ENCODE assay signal across 28 mouse cellular contexts in the genomic region with DNA sequence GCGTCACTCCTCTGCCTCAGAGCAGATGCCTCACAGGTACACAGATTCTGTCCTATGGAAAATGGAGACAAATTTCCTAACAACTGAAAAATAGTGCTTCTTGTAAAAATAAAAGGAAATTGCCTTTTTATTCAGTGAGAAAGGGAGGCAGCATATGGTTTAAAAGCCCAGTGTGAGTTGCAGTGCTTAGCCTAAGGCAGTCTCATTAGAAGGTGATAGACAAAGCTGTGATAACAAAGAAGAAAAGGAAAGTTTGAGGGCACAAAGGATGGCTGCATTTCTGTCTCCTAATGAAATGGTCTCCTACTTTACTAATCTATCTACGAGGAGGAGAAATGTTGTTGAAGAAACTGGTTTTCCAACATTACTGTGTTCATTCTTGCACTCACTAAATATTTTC. TPM values are rescaled to one million over a fixed set of nuclear protein-coding genes. Genes with fewer than 3 reads are reported as not detected.
DNase-seq lines count a peak whose midpoint lies in the region; ATAC-seq and TF ChIP-seq lines count a peak whose summit lies in the region.
"Had no signal": no experiment of that assay in that cellular context is flagged by ENCODE, and none has a peak within 500 bp of the region (broad histone marks: within the 10 kb centered on the region; RNA-seq: fewer than 3 reads in every experiment).

No protein-coding gene starts in this region.

- no peak overlapping the region for H3K4me2 ChIP-seq in forebrain, embryonic 13.5 days
- H3K4me2 ChIP-seq in forebrain, postnatal 0 days (ENCODE audit: low read depth) = no peak overlapping the region
- no peak overlapping the region for H3K4me2 ChIP-seq in forebrain, embryonic 15.5 days (replicated peaks)
- H3K4me2 ChIP-seq in forebrain, embryonic 11.5 days (ENCODE audit: low read depth, low read length, severe bottlenecking) = no peak overlapping the region
- H3K4me2 ChIP-seq: embryonic facial prominence, embryonic 13.5 days; embryonic facial prominence, embryonic 15.5 days had no signal

- H3K9me3 ChIP-seq in forebrain, embryonic 13.5 days (replicated peaks) = no peaks in the 10 kb centered on the region
- H3K9me3 ChIP-seq in forebrain, postnatal 0 days (ENCODE audit: low read length) = no peaks in the 10 kb centered on the region
- no peaks in the 10 kb centered on the region for H3K9me3 ChIP-seq in forebrain, embryonic 15.5 days
- no peaks in the 10 kb centered on the region for H3K9me3 ChIP-seq in forebrain, embryonic 11.5 days (ENCODE audit: control insufficient read depth, low read length)
- H3K9me3 ChIP-seq: embryonic facial prominence, embryonic 13.5 days; embryonic facial prominence, embryonic 15.5 days; G1E had no signal

- TF ChIP-seq POLR2A in brain, embryonic 14.5 days (IDR thresholded peaks at IDR 0.05; ENCODE audit: borderline replicate concordance, extremely low read depth, insufficient read depth, insufficient read length, poor library complexity, severe bottlenecking) = no peak

- no peaks in the 10 kb centered on the region for H3K27me3 ChIP-seq in forebrain, embryonic 13.5 days
- H3K27me3 ChIP-seq in forebrain, postnatal 0 days (ENCODE audit: insufficient read depth, low read length) = no peaks in the 10 kb centered on the region
- no peaks in the 10 kb centered on the region for H3K27me3 ChIP-seq in forebrain, embryonic 15.5 days
- no peaks in the 10 kb centered on the region for H3K27me3 ChIP-seq in forebrain, embryonic 11.5 days (ENCODE audit: control insufficient read depth, insufficient read depth, low read length)
- H3K27me3 ChIP-seq: CH12.LX; embryonic facial prominence, embryonic 13.5 days; embryonic facial prominence, embryonic 15.5 days had no signal

- WGBS in forebrain, embryonic 13.5 days = 57% methylated on average over 2 of the region's 2 CpGs
- WGBS in forebrain, postnatal 0 days = 48% methylated on average over 2 of the region's 2 CpGs
- WGBS in forebrain, embryonic 15.5 days = 41% methylated on average over 2 of the region's 2 CpGs
- WGBS in forebrain, embryonic 11.5 days = 61% methylated on average over 2 of the region's 2 CpGs

- H3K27ac ChIP-seq in forebrain, embryonic 13.5 days = no peak overlapping the region
- no peak overlapping the region for H3K27ac ChIP-seq in forebrain, postnatal 0 days (ENCODE audit: low read depth, low read length)
- no peak overlapping the region for H3K27ac ChIP-seq in forebrain, embryonic 15.5 days (replicated peaks)
- H3K27ac ChIP-seq in forebrain, embryonic 11.5 days (ENCODE audit: low read depth, low read length) = no peak overlapping the region
- H3K27ac ChIP-seq: embryonic facial prominence, embryonic 13.5 days; embryonic facial prominence, embryonic 15.5 days had no signal

- H3K9ac ChIP-seq in forebrain, embryonic 13.5 days = no peak overlapping the region
- no peak overlapping the region for H3K9ac ChIP-seq in forebrain, postnatal 0 days
- H3K9ac ChIP-seq in forebrain, embryonic 15.5 days (replicated peaks) = no peak overlapping the region
- H3K9ac ChIP-seq in forebrain, embryonic 11.5 days (ENCODE audit: low read length) = no peak overlapping the region
- H3K9ac ChIP-seq: embryonic facial prominence, embryonic 13.5 days; embryonic facial prominence, embryonic 15.5 days had no signal

- peak; percentile 75; the same call in 1 of the 2 replicates for ATAC-seq in forebrain, embryonic 13.5 days
- no peak for ATAC-seq in forebrain, postnatal 0 days
- ATAC-seq in forebrain, embryonic 15.5 days (replicated peaks) = peak; percentile 67
- ATAC-seq in forebrain, embryonic 11.5 days (replicated peaks; ENCODE audit: low FRiP score) = no peak
- ATAC-seq: activated CD4-positive, CD25-positive, alpha-beta regulatory T cell, adult 4 months; CD4-positive, CD25-positive, alpha-beta regulatory T cell, adult 4 months; Patski had no signal

- no peak for DNase-seq in forebrain, postnatal 0 days
- no peak for DNase-seq in forebrain, embryonic 11.5 days (ENCODE audit: low spot score)
- DNase-seq in brain, embryonic 14.5 days (ENCODE audit: low read depth) = peak; percentile 54
- DNase-seq: adrenal gland, adult 8-10 months; adrenal gland, postnatal 14 days; adrenal gland, postnatal 36 days; B cell, adult 2 months; cerebellum, adult 11 months; cerebellum, adult 18-20 months; cerebellum, adult 8-10 months; cerebellum, adult 9-11 months; cerebellum, postnatal 14 days; cerebellum, postnatal 36 days; embryo, embryonic 11 days had no signal

- no peak for TF ChIP-seq CTCF in forebrain, postnatal 0 days (IDR thresholded peaks at IDR 0.05; ENCODE audit: low read depth)
- no peak for TF ChIP-seq CTCF in brain, embryonic 14.5 days (IDR thresholded peaks at IDR 0.05; ENCODE audit: borderline replicate concordance, extremely low read depth, insufficient read depth, insufficient read length)

- no peak overlapping the region for H3K4me3 ChIP-seq in forebrain, embryonic 13.5 days
- H3K4me3 ChIP-seq in forebrain, postnatal 0 days (ENCODE audit: low read depth, low read length) = no peak overlapping the region
- no peak overlapping the region for H3K4me3 ChIP-seq in forebrain, embryonic 15.5 days
- H3K4me3 ChIP-seq in forebrain, embryonic 11.5 days (ENCODE audit: low read depth, low read length) = no peak overlapping the region
- H3K4me3 ChIP-seq: embryonic facial prominence, embryonic 13.5 days; embryonic facial prominence, embryonic 15.5 days; erythroblast, embryonic 14.5 days had no signal

- no peaks in the 10 kb centered on the region for H3K4me1 ChIP-seq in forebrain, embryonic 13.5 days
- no peaks in the 10 kb centered on the region for H3K4me1 ChIP-seq in forebrain, postnatal 0 days (ENCODE audit: insufficient read depth)
- no peaks in the 10 kb centered on the region for H3K4me1 ChIP-seq in forebrain, embryonic 15.5 days
- H3K4me1 ChIP-seq in forebrain, embryonic 11.5 days (replicated peaks; ENCODE audit: control insufficient read depth, insufficient read depth, low read length) = no peaks in the 10 kb centered on the region
- H3K4me1 ChIP-seq: embryonic facial prominence, embryonic 13.5 days; embryonic facial prominence, embryonic 15.5 days had no signal

- no peaks in the 10 kb centered on the region for H3K36me3 ChIP-seq in forebrain, embryonic 13.5 days (ENCODE audit: poor library complexity, severe bottlenecking)
- no peaks in the 10 kb centered on the region for H3K36me3 ChIP-seq in forebrain, postnatal 0 days (ENCODE audit: insufficient read depth)
- H3K36me3 ChIP-seq in forebrain, embryonic 15.5 days = no peaks in the 10 kb centered on the region
- H3K36me3 ChIP-seq in forebrain, embryonic 11.5 days (ENCODE audit: control insufficient read depth, insufficient read depth, low read length) = no peaks in the 10 kb centered on the region
- H3K36me3 ChIP-seq: embryonic facial prominence, embryonic 13.5 days; embryonic facial prominence, embryonic 15.5 days; G1E had no signal

RNA-seq across cellular contexts. Expression of a gene that starts 12.7 kb away (rescaled TPM):
- polyA plus RNA-seq in forebrain, embryonic 13.5 days (2015; fragmentation: Nextera tagmentation; extraction: Ambion mirVana) = not detected in 2 replicates
- total RNA-seq in forebrain, postnatal 0 days (2014; rRNA removed) = 0.23 TPM in 1 of 2 replicates, not detected in the other
- polyA plus RNA-seq in forebrain, postnatal 0 days (2015; fragmentation: Nextera tagmentation; extraction: Ambion mirVana) = 0.05 and 0.09 TPM in 2 replicates
- polyA plus RNA-seq in forebrain, embryonic 15.5 days (2015; fragmentation: Nextera tagmentation; extraction: Ambion mirVana) = 0.08 TPM in 1 of 2 replicates, not detected in the other
- polyA plus RNA-seq in forebrain, embryonic 11.5 days (2014; fragmentation: Nextera tagmentation; extraction: Ambion mirVana) = not detected in 2 replicates
- 0.03 TPM in 1 of 2 replicates, not detected in the other for polyA plus RNA-seq in brain, embryonic 14.5 days (2012; rRNA removed)
- total RNA-seq: adrenal gland, adult 18-20 months; adrenal gland, adult 8-10 months; adrenal gland, postnatal 14 days; adrenal gland, postnatal 36 days; CH12.LX; common myeloid progenitor, adult 5-6 weeks; G1E had no signal
- polyA plus RNA-seq: activated CD4-positive, CD25-positive, alpha-beta regulatory T cell, adult 4 months; CD4-positive, CD25-positive, alpha-beta regulatory T cell, adult 4 months; embryonic facial prominence, embryonic 11.5 days; embryonic facial prominence, embryonic 13.5 days; embryonic facial prominence, embryonic 15.5 days; erythroblast, embryonic 14.5 days; frontal cortex, adult 2 months; G1E; Patski had no signal

RNA-seq across cellular contexts. Expression of a gene that starts 28.2 kb away (rescaled TPM):
- polyA plus RNA-seq in forebrain, embryonic 13.5 days (2015; fragmentation: Nextera tagmentation; extraction: Ambion mirVana) = 2.6 and 3.2 TPM in 2 replicates
- 2.0 TPM in 1 of 2 replicates, not detected in the other for total RNA-seq in forebrain, postnatal 0 days (2014; rRNA removed)
- 1.9 and 3.0 TPM in 2 replicates for polyA plus RNA-seq in forebrain, postnatal 0 days (2015; fragmentation: Nextera tagmentation; extraction: Ambion mirVana)
- 3.2 and 3.4 TPM in 2 replicates for polyA plus RNA-seq in forebrain, embryonic 15.5 days (2015; fragmentation: Nextera tagmentation; extraction: Ambion mirVana)
- 2.5 and 4.1 TPM in 2 replicates for polyA plus RNA-seq in forebrain, embryonic 11.5 days (2014; fragmentation: Nextera tagmentation; extraction: Ambion mirVana)
- 1.4 TPM in 2 replicates for polyA plus RNA-seq in brain, embryonic 14.5 days (2012; rRNA removed)
- total RNA-seq: adrenal gland, adult 18-20 months; adrenal gland, adult 8-10 months; adrenal gland, postnatal 14 days; adrenal gland, postnatal 36 days; CH12.LX; common myeloid progenitor, adult 5-6 weeks; G1E had no signal
- polyA plus RNA-seq: activated CD4-positive, CD25-positive, alpha-beta regulatory T cell, adult 4 months; CD4-positive, CD25-positive, alpha-beta regulatory T cell, adult 4 months; erythroblast, embryonic 14.5 days; frontal cortex, adult 2 months; G1E; Patski had no signal

RNA-seq across cellular contexts. Expression of a gene that starts 59.0 kb away (rescaled TPM):
- not detected in 2 replicates for polyA plus RNA-seq in forebrain, embryonic 13.5 days (2015; fragmentation: Nextera tagmentation; extraction: Ambion mirVana)
- 0.15 and 0.19 TPM in 2 replicates for total RNA-seq in forebrain, postnatal 0 days (2014; rRNA removed)
- polyA plus RNA-seq in forebrain, postnatal 0 days (2015; fragmentation: Nextera tagmentation; extraction: Ambion mirVana) = not detected in 2 replicates
- polyA plus RNA-seq in forebrain, embryonic 15.5 days (2015; fragmentation: Nextera tagmentation; extraction: Ambion mirVana) = not detected in 2 replicates
- polyA plus RNA-seq in forebrain, embryonic 11.5 days (2014; fragmentation: Nextera tagmentation; extraction: Ambion mirVana) = not detected in 2 replicates
- polyA plus RNA-seq in brain, embryonic 14.5 days (2012; rRNA removed) = not detected in 2 replicates
- total RNA-seq: adrenal gland, adult 18-20 months; adrenal gland, adult 8-10 months; adrenal gland, postnatal 14 days; adrenal gland, postnatal 36 days; CH12.LX; common myeloid progenitor, adult 5-6 weeks; G1E had no signal
- polyA plus RNA-seq: activated CD4-positive, CD25-positive, alpha-beta regulatory T cell, adult 4 months; CD4-positive, CD25-positive, alpha-beta regulatory T cell, adult 4 months; embryonic facial prominence, embryonic 11.5 days; embryonic facial prominence, embryonic 13.5 days; embryonic facial prominence, embryonic 15.5 days; erythroblast, embryonic 14.5 days; frontal cortex, adult 2 months; G1E; Patski had no signal

Comparison
In these comparisons a context has a peak if more than half of its experiments do, and no peak if none do; other contexts are left out.
1. ATAC-seq: peak in forebrain, embryonic 13.5 days (single experiment) and forebrain, embryonic 15.5 days (single experiment); none in forebrain, postnatal 0 days (single experiment) and forebrain, embryonic 11.5 days (single experiment).